Mouse (Mus musculus) cerebellum, postnatal 4 days (tissue): ENCODE results near the gene Krt7.

Source experiments
- DNase-seq, 2 experiments: peaks; one replicate each; pipeline ENCODE4 v3.0.0; 2022; ENCODE audit warnings: low spot score in 2 of 2, mixed read lengths in 1 of 2

The Krt7 gene

DNA sequence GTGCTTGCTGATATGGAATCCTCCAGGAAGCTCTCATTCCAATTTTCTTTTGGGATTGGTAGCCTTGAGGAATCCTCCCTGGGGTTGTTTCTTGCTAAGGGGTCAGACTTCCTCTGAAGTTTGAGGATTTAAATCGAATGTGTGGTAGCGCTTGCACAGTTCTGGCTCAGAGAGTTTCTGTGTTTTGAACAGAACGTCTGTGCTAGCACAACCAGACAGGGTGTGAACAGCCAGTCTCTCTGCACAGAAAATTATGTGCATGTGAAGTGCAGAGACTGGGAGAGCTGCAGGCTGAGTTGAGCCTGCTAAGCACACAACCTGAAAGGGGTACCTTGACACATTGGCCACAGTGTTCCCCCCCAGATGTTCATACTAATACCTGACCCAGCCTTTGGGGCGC is 30.0 kb downstream of the Krt7 start:
- no peak for DNase-seq

- DNase-seq: no peak
Measured at GRCm38 (mm10) chr15:101446572-101446971, 35.7 kb downstream of the Krt7 start.

DNA sequence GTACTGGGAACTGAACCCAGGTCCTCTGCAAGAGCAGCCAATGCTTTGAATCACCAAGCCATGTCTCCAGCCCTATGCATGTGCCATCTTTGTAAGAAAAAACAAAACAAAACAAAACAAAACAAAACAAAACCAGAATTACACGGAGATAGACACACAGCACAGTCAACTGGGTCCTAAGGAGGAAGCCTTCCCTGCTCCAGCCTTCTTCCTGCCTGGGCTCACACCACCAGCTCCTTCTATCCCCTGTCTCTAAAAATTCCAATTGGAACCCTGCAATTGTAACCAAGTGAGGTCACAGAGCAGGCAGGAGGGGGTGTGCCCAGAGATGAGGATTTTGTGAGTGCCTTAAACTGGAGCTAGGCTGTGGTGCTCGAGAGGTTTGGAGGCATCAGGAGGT is 36.6 kb downstream of the Krt7 start, which contains the start of gene Krt88:
TSS of gene Krt88 (plus strand) at position 301 of the 400 bp plus-strand sequence.
- no peak for DNase-seq

DNA sequence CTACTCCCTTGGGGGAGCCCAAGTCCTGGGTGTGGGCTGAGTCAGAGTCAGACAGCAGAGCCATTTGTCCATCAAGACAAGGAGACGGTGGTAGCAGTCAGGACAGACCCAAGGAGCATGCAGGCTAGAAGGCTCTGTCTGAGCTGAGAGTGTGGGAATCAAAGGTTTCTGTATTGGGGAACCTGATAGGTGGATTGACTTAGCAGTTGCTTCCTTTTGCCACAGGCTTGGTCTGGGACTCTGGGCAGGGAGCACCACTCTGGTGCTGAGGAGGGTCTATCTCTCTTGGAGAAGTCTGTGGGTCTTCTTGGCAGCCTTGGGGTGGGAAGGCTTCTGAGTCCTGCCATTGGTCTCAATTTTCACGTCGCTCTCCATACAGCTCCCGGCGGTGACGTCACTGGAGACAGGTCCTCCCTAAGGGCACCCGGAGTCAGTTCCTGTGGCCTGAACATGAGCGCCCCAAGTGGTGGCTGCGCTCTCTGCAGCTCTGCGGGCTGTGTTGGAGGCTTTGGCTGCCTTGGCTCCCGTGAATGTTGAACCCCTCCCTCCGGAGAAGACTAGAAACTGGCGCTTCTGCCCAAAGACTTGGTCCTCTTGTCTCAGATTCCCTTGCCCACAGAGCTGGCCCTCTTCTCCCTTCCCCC is 42.4 kb downstream of the Krt7 start:
- peak; percentile 70 to 87 for DNase-seq

DNA sequence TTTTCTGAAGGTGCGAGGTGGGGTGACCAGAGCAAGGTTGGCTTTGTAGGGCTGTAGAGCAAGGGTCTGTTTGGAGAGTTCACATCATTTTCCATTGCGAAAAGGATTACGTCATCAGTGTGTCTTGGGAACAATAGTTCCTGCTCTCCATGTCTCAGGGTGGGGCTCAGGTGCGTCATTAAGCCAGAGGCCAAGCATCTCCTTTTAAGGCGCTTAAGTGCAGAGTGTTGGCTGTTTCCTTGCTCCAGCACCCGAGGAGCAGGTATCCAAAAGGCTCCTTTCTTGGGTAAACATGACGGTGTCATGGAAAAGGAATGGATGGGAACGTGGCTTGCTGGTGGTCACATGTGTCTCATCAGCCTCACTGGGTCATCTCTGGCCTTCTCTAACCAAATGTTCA is 43.9 kb downstream of the Krt7 start:
- DNase-seq: no peak

DNA sequence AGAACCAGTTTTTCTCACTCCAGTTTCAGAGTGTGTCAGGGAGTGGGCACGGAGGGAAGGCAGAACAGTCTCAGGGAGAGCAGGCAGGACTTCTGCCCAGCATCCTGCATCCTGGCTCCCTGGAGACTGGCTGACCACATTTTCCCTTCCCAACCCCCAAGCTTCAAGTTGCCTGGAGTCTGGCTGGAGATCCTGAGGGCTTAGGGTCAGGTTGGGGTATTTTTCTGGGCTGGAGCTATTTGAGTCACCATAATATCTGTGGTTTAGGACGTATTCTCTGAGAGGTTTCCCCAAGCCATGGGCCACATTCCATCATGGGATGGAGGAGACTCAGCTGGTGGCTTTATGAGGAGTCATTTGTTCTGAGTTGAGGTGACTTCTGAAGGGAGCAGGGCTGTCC is 44.4 kb downstream of the Krt7 start:
- no peak for DNase-seq

DNA sequence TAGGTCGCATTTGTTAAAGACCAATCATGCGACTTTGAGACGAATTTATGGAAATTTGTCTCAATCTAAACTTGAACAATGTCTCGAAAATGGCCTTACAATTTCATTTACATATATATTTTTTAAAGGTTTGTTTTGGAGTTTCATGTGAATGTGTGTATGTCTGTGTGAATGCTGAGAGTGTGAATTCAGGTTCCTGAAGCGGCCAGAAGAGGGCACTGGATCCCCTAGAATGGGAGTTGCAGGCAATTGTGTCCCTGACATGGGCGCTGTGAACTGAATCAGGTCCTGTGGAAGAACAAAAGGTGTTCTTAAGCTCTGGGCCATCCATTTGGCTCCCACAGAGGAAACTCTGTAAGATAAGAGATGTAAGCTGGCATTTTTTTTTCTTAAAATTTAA is 45.0 kb downstream of the Krt7 start:
- no peak for DNase-seq

GRCm38 (mm10) chr15:101458361-101458930 is 47.6 kb downstream of the Krt7 start:
- no peak for DNase-seq

GRCm38 (mm10) chr15:101459283-101459682 is 48.4 kb downstream of the Krt7 start:
- no peak for DNase-seq

DNA sequence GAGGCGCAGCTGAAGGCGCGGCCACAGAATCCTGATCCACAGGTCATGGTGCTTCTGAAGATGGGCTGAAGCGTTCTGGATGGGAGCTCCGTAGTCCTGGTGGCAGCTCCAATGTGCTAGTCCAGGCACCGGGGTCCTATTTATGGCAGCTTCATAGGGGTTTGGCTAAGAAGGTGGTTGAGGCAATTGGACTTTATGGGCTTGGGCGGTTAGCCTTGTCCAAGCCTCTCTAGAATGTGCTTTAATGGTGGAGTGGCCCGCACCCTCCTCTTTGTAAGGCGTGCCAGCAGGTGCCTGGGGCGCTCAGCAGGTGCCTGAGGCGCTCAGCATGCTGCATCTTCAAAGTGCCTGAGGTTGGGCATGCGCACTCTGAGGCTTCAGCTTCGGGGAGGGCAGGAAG is 52.8 kb downstream of the Krt7 start, which contains the start of gene Krt81:
TSS of gene Krt81 (minus strand) at position 101 of the 400 bp plus-strand sequence.
- no peak for DNase-seq

- DNase-seq: no peak
Measured at GRCm38 (mm10) chr15:101469093-101469492, 58.2 kb downstream of the Krt7 start.

DNA sequence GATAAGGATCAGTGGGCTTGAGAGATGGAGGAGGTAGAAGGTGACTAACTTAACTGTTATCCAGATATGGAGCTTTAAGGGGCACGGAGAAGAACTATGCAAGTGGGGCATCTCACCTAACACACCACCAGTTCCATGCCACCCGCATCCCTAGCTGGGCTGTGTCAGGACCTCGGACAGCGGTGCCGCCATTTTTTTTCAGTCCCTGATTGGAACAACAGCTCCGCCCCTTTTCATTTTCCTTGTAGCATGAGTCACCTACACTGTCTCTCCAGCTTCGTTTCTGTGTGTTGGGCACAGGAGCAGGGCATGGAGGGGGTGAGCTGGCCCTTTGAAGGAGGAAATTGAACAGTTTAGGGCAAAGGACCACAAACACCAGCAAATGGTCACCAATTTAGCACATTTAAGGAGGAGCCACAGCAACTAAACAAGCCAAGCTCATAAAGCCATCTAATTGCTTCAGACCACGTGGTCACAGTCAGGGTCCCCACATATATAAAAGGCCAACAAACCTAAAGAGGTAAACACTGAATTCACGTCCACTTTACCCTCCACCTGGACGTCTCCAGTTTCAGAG is 62.2 kb downstream of the Krt7 start, which contains the start of gene Krt86:
TSS of gene Krt86 (plus strand) at position 527 of the 577 bp plus-strand sequence.
- DNase-seq: no peak

- peak in 1 of 2 experiments; percentile 60 for DNase-seq
Measured at GRCm38 (mm10) chr15:101479007-101479665, 68.3 kb downstream of the Krt7 start.

DNA sequence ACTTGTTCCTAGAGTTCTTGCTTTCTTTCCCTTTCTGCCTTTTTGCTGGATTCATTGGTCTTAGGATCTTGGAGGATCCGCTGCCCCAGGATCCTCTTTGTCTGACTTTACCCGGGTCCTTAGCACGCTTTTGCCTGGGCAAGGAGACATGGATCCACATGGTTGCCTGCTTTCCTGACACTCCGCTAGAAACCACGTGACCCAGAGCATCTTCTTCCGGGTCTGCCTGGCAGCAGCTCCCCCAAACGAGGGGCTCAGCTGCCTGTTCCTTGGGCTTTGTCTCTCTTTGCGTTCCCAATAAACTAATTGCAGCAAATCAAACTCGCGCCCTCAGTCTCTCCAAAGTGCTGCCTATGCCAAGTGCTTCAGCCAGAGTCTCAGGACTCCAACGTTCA is 68.8 kb downstream of the Krt7 start:
- no peak for DNase-seq
